Mouse (Mus musculus): ENCODE results near the gene Zbtb24.

- no peak for TF ChIP-seq POLR2A (IDR thresholded peaks at IDR 0.05; ENCODE audit: borderline replicate concordance, extremely low read depth, low read depth, low read length)
- TF ChIP-seq CTCF (IDR thresholded peaks at IDR 0.05; ENCODE audit: insufficient read depth, low read length), result no peak
Measured at GRCm38 (mm10) chr10:41489294-41489693, 39.1 kb downstream of the Zbtb24 start.
